Mouse (Mus musculus) liver, embryonic 16.5 days (tissue): ENCODE measurements around the gene Gdf2. TPM values are rescaled to one million over a fixed set of nuclear protein-coding genes. Genes with fewer than 3 reads are reported as not detected.
A peak's percentile ranks its signal among the peaks of the same experiment; 100 is the strongest.

Source experiments
- ATAC-seq: fragments of 200-750 bp; cut with Nextera tagmentation; 2 replicates; pipeline ENCODE4 v1.8.0; 2017; ENCODE audit warnings: low read depth, mild to moderate bottlenecking, moderate number of reproducible peaks, moderate library complexity
- H3K27ac ChIP-seq: fragments of 300-500 bp; sonication (generic); 2 replicates; pipeline ENCODE4 v1.5.1; 2014; ENCODE audit warnings: mild to moderate bottlenecking, low read length
- H3K27me3 ChIP-seq: fragments of 300-500 bp; sonication (generic); 2 replicates; pipeline ENCODE4 v1.6.1; 2014; ENCODE audit warnings: low read depth, low read length, mixed read lengths; ENCODE audit not compliant: control insufficient read depth, insufficient read depth
- H3K36me3 ChIP-seq: fragments of 300-500 bp; sonication (generic); 2 replicates; pipeline ENCODE4 v1.6.1; 2014; ENCODE audit warnings: mild to moderate bottlenecking; ENCODE audit not compliant: control insufficient read depth, insufficient read depth
- H3K4me1 ChIP-seq: fragments of 300-500 bp; sonication (generic); 2 replicates; pipeline ENCODE4 v1.6.1; 2014; ENCODE audit warnings: low read depth, low read length, mixed read lengths; ENCODE audit not compliant: control insufficient read depth
- H3K4me2 ChIP-seq: fragments of 300-500 bp; sonication (generic); 2 replicates; pipeline ENCODE4 v1.6.1; 2014; ENCODE audit warnings: low read depth, low read length, mixed read lengths
- H3K4me3 ChIP-seq: fragments of 300-500 bp; sonication (generic); 2 replicates; pipeline ENCODE4 v1.5.1; 2014; ENCODE audit warnings: low read depth, mild to moderate bottlenecking, low read length
- H3K9ac ChIP-seq: fragments of 300-500 bp; sonication (generic); 2 replicates; pipeline ENCODE4 v1.6.1; 2014; ENCODE audit warnings: low read depth, low read length
- H3K9me3 ChIP-seq: fragments of 300-500 bp; sonication (generic); replicated peaks from 2 replicates; pipeline ENCODE4 v1.6.1; 2016; ENCODE audit warnings: low read length; ENCODE audit not compliant: control insufficient read depth
- WGBS: fragments of 180-500 bp; shearing (Covaris S2); extraction: QIAGEN DNeasy Blood & Tissue Kit; methylation state at CpG from one replicate; pipeline ENCODE4 v1.1.7; 2014; ENCODE audit not compliant: insufficient replicate concordance; 5-methylcytosine and 5-hydroxymethylcytosine counted together
- polyA plus RNA-seq: library from polyadenylated mRNA; unstranded; fragments of >200 nt; fragmentation: Nextera tagmentation; extraction: Ambion mirVana; gene quantifications from 2 replicates; pipeline ENCODE4 v1.2.1, GENCODE M21; 2015

Gene Gdf2
- 10.1 and 10.8 TPM in 2 replicates for polyA plus RNA-seq

DNA sequence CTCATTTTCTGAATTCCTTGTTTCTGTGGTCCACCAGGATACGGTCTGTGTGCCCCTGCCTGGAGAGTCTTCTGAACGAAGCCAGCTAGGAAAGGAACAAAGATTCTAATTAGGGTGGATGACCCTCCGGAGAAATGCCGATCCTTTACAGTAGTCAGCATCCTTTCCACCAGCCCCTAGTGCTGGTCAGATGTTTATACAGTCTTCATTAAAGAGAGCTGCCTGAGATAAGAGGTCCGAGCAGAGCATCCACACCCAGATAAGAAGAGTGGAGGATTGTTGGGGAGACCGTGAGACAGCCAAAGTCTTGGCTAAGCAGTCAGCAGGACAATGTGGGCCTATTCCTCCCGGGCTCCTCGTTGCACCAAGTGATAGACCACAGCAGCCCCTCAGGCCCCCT is at the start of gene Gdf2:
Gene Gdf2, plus strand, starts transcription at position 301 of the 400 bp plus-strand sequence.
- H3K4me3 ChIP-seq, result no peak within 1 kb of the TSS
- no peak within 1 kb of the TSS for H3K27ac ChIP-seq

DNA sequence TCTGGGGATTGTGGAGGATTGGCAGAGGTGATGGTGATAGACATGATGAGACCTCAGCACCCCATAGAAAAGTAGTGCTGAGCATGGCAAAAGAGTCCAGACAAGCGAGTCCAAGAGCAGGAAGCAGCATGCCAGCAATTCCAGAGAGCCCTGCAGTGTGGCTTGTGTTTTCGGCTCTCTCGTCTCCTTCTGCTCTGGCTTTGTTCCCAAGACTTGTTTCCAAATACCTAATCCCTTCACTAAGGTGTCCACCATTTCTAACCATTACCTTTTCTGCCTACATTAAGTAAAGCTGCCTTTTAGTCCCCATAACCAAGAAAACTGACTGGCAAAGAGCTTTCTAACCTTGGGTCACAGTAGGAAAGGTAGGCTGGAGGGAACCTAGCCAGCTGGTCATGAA is 49.3 kb upstream of the Gdf2 start:
- Histone ChIP-seq H3K4me2 (no peak overlapping the region), H3K27ac (no peak overlapping the region), H3K36me3 (no peaks in the 10 kb centered on the region), H3K4me3 (no peak overlapping the region), H3K27me3 (no peaks in the 10 kb centered on the region), H3K9ac (no peak overlapping the region), H3K4me1 (no peaks in the 10 kb centered on the region), H3K9me3 (no peaks in the 10 kb centered on the region)
- no peak for ATAC-seq
- 58% methylated on average over 3 of the region's 3 CpGs for WGBS

More for the DNA sequence above, at the start of gene Gdf2:
- H3K9ac ChIP-seq, result no peak within 1 kb of the TSS
- H3K9me3 ChIP-seq, result no peaks in the 10 kb centered on the region
- no peaks in the 10 kb centered on the region for H3K4me1 ChIP-seq
- no peaks in the 10 kb centered on the region for H3K27me3 ChIP-seq
- no peak within 1 kb of the TSS for H3K4me2 ChIP-seq
- 0 out of 2 replicates have a peak, but pooled peaks have one; percentile 30 for ATAC-seq
- 45% methylated on average over 8 of the region's 8 CpGs for WGBS
- H3K36me3 ChIP-seq, result no peaks in the 10 kb centered on the region

- H3K4me1 ChIP-seq, result no peaks in the 10 kb centered on the region
- H3K4me3 ChIP-seq, result no peak overlapping the region
- no peaks in the 10 kb centered on the region for H3K27me3 ChIP-seq
- no peak overlapping the region for H3K9ac ChIP-seq
- H3K36me3 ChIP-seq, result no peaks in the 10 kb centered on the region
- no peak overlapping the region for H3K4me2 ChIP-seq
- WGBS, result 75% methylated on average over 5 of the region's 5 CpGs
- H3K9me3 ChIP-seq, result no peaks in the 10 kb centered on the region
- no peak for ATAC-seq
- H3K27ac ChIP-seq, result no peak overlapping the region
Observed at GRCm38 (mm10) chr14:33895777-33896176, 45.1 kb upstream of the Gdf2 start.

GRCm38 (mm10) chr14:33896628-33897300 is 44.1 kb upstream of the Gdf2 start:
- WGBS, result 48% methylated on average over 9 of the region's 9 CpGs
- H3K27me3 ChIP-seq, result no peaks in the 10 kb centered on the region
- no peaks in the 10 kb centered on the region for H3K4me1 ChIP-seq

GRCm38 (mm10) chr14:33902783-33903182 is 38.1 kb upstream of the Gdf2 start:
- no peak overlapping the region for H3K27ac ChIP-seq
- H3K4me2 ChIP-seq, result no peak overlapping the region
- no peaks in the 10 kb centered on the region for H3K9me3 ChIP-seq
- H3K36me3 ChIP-seq, result no peaks in the 10 kb centered on the region
- WGBS, result 73% methylated on average over 4 of the region's 4 CpGs
- no peaks in the 10 kb centered on the region for H3K4me1 ChIP-seq
- no peak overlapping the region for H3K4me3 ChIP-seq
- no peak for ATAC-seq
- no peak overlapping the region for H3K9ac ChIP-seq
- no peaks in the 10 kb centered on the region for H3K27me3 ChIP-seq

More at GRCm38 (mm10) chr14:33896628-33897300, 44.1 kb upstream of the Gdf2 start:
- H3K4me3 ChIP-seq, result no peak overlapping the region
- H3K9me3 ChIP-seq, result no peaks in the 10 kb centered on the region
- H3K27ac ChIP-seq, result no peak overlapping the region
- H3K36me3 ChIP-seq, result no peaks in the 10 kb centered on the region
- ATAC-seq, result no peak
- no peak overlapping the region for H3K4me2 ChIP-seq
- H3K9ac ChIP-seq, result no peak overlapping the region

DNA sequence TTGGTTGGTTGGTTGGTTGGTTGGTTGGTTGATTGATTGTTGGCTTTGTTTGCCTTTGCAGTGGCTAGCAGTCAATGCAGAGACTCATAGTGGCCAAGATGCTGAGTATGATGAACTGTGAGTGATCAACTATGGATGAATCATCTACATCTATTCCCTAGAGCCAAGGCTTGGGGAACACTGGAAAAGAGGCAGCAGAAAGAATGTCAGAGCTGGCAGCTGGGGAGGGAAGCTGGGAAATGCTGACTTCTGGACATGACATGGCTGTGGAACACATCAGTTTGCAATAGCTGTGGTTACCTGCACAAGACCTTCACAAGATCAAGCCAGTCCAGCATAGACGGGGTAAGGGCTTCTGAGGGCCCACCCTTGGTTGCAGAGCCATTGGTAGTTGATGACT is 37.6 kb upstream of the Gdf2 start:
- Histone ChIP-seq H3K9me3 (no peaks in the 10 kb centered on the region), H3K27me3 (no peaks in the 10 kb centered on the region), H3K36me3 (no peaks in the 10 kb centered on the region), H3K27ac (no peak overlapping the region), H3K4me1 (no peaks in the 10 kb centered on the region), H3K9ac (no peak overlapping the region), H3K4me3 (no peak overlapping the region), H3K4me2 (no peak overlapping the region)
- ATAC-seq, result no peak
- 32% methylated on average over 1 of the region's 1 CpGs for WGBS

- no peaks in the 10 kb centered on the region for H3K9me3 ChIP-seq
- no peaks in the 10 kb centered on the region for H3K27me3 ChIP-seq
- H3K36me3 ChIP-seq, result no peaks in the 10 kb centered on the region
- ATAC-seq, result no peak
- no peak overlapping the region for H3K4me3 ChIP-seq
- H3K4me1 ChIP-seq, result no peaks in the 10 kb centered on the region
- H3K4me2 ChIP-seq, result no peak overlapping the region
- H3K9ac ChIP-seq, result no peak overlapping the region
- H3K27ac ChIP-seq, result no peak overlapping the region
Observed at GRCm38 (mm10) chr14:33904851-33905250, 36.0 kb upstream of the Gdf2 start.

- Histone ChIP-seq H3K4me2 (no peak overlapping the region), H3K4me1 (no peaks in the 10 kb centered on the region), H3K27ac (no peak overlapping the region), H3K27me3 (no peaks in the 10 kb centered on the region), H3K36me3 (no peaks in the 10 kb centered on the region), H3K9me3 (no peaks in the 10 kb centered on the region), H3K4me3 (no peak overlapping the region), H3K9ac (no peak overlapping the region)
- no peak for ATAC-seq
- 28% methylated on average over 3 of the region's 3 CpGs for WGBS
Observed at GRCm38 (mm10) chr14:33913727-33914126, 27.1 kb upstream of the Gdf2 start.

- ATAC-seq, result no peak
- Histone ChIP-seq H3K27ac (no peak overlapping the region), H3K9me3 (no peaks in the 10 kb centered on the region), H3K4me3 (no peak overlapping the region), H3K4me2 (no peak overlapping the region), H3K36me3 (no peaks in the 10 kb centered on the region), H3K27me3 (no peaks in the 10 kb centered on the region), H3K4me1 (no peaks in the 10 kb centered on the region), H3K9ac (no peak overlapping the region)
- 67% methylated on average over 9 of the region's 9 CpGs for WGBS
Observed at GRCm38 (mm10) chr14:33914206-33914605, 26.6 kb upstream of the Gdf2 start.
